Mouse (Mus musculus) liver, embryonic 11.5 days (tissue): ENCODE results near the gene Leng8. TPM values are rescaled to one million over a fixed set of nuclear protein-coding genes. Genes with fewer than 3 reads are reported as not detected.

Experiments
- ATAC-seq: fragments of 200-750 bp; cut with Nextera tagmentation; replicated peaks from 2 replicates; pipeline ENCODE4 v1.8.0; 2017; ENCODE audit warnings: moderate number of reproducible peaks, mild to moderate bottlenecking, moderate TSS enrichment, moderate library complexity; ENCODE audit not compliant: low FRiP score
- DNase-seq: peaks from one replicate; pipeline ENCODE4 v3.0.0-alpha.2; 2017; ENCODE audit warnings: low spot score
- H3K27ac ChIP-seq: fragments of 300-500 bp; sonication (generic); 2 replicates; pipeline ENCODE4 v1.5.1; 2014; ENCODE audit warnings: mild to moderate bottlenecking, low read depth, low read length, control low read depth
- H3K27me3 ChIP-seq: fragments of 300-500 bp; sonication (generic); replicated peaks from 2 replicates; pipeline ENCODE4 v1.6.1; 2014; ENCODE audit warnings: low read length, mixed read lengths; ENCODE audit not compliant: control insufficient read depth, insufficient read depth
- H3K36me3 ChIP-seq: fragments of 300-500 bp; sonication (generic); 2 replicates; pipeline ENCODE4 v1.6.1; 2014; ENCODE audit warnings: mild to moderate bottlenecking, low read length, moderate library complexity, mixed read lengths; ENCODE audit not compliant: control insufficient read depth, insufficient read depth
- H3K4me1 ChIP-seq: fragments of 300-500 bp; sonication (generic); replicated peaks from 2 replicates; pipeline ENCODE4 v1.6.1; 2014; ENCODE audit warnings: low read length, mixed read lengths; ENCODE audit not compliant: control insufficient read depth, insufficient read depth
- H3K4me2 ChIP-seq: fragments of 300-500 bp; sonication (generic); 2 replicates; pipeline ENCODE4 v1.6.1; 2014; ENCODE audit warnings: mild to moderate bottlenecking, control low read depth, moderate library complexity
- H3K4me3 ChIP-seq: fragments of 300-500 bp; sonication (generic); 2 replicates; pipeline ENCODE4 v1.5.1; 2014; ENCODE audit warnings: low read depth, low read length, control low read depth
- H3K9ac ChIP-seq: fragments of 300-500 bp; sonication (generic); 2 replicates; pipeline ENCODE4 v1.6.1; 2014; ENCODE audit warnings: low read depth, low read length, control low read depth
- H3K9me3 ChIP-seq: fragments of 300-500 bp; sonication (generic); 2 replicates; pipeline ENCODE4 v1.6.1; 2016; ENCODE audit warnings: low read length, inconsistent platforms, mixed read lengths; ENCODE audit not compliant: control insufficient read depth
- WGBS: fragments of 180-500 bp; shearing (Covaris S2); extraction: QIAGEN DNeasy Blood & Tissue Kit; methylation state at CpG from one replicate; pipeline ENCODE4 v1.1.7; 2014; 5-methylcytosine and 5-hydroxymethylcytosine counted together
- polyA plus RNA-seq: library from polyadenylated mRNA; unstranded; fragments of >200 nt; fragmentation: Nextera tagmentation; extraction: Ambion mirVana; gene quantifications from 2 replicates; pipeline ENCODE4 v1.2.1, GENCODE M21; 2014

The Leng8 gene
- polyA plus RNA-seq, 1 experiment from 2014 or later: 48.1 TPM

- Histone ChIP-seq H3K4me3 (peak overlapping the region; percentile 56), H3K27me3 (no peaks in the 10 kb centered on the region), H3K4me1 (peaks cover 15% of the 10 kb centered on the region; the same call in 1 of the 2 replicates), H3K9me3 (no peaks in the 10 kb centered on the region), H3K27ac (no peak overlapping the region), H3K4me2 (peak overlapping the region; percentile 85), H3K36me3 (no peaks in the 10 kb centered on the region), H3K9ac (peak overlapping the region; percentile 62)
- DNase-seq: peak; percentile 45
- 1% methylated on average over 11 of the region's 11 CpGs for WGBS
- peak; percentile 66 for ATAC-seq
These were observed 26.8 kb downstream of the Leng8 start for GRCm38 (mm10) chr7:4163571-4164072.

DNA sequence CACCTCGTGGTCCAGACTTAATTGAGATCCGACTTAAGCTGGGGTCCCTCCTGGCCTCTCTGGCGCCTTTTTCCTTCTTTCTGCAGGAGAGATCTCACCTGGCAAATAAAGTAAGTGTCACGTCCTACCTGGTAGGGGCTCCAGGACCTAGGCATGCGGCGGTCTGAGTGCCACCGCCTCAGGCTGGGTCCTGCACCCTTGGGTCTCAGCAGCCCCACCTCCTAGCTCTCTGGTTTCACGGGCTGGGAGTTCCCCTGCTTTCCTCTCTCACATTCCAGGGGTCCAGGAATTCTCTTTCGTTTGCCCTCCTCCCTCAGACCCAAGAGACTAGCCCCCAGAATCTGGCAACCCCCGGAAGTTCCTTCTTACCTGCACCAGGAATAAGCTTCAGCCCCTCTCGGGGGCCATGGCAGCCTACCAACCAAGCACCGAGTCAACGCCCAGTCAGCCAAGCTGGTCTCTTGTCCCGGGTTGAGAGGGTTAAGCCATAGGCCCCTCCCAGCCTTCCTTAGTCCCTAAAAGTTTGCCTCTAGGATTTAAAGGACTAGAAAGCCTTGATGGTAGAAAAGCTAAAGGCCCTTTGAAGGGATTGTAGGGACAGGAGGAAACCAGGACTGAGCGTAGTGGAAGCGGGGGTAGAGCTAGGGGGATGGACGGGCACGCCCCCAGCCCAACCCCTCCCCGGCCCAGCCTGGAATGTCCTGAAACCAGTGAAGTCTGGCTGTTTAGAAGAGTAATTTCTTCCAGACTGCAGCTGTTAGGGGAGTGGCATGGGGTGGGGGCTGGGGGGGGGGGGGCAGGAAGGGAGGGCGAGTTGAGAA is 27.5 kb downstream of the Leng8 start, which contains the start of gene Cdc42ep5:
Gene Cdc42ep5 (minus strand): TSS at position 771 of the 821 bp plus-strand sequence.
- peaks cover 15% of the 10 kb centered on the region; the same call in 1 of the 2 replicates for H3K4me1 ChIP-seq
- no peaks in the 10 kb centered on the region for H3K9me3 ChIP-seq
- H3K4me3 ChIP-seq: peak within 1 kb of the TSS; percentile 56
- peak; percentile 60 for DNase-seq
- no peaks in the 10 kb centered on the region for H3K27me3 ChIP-seq
- peak within 1 kb of the TSS; percentile 16; the same call in 1 of the 2 replicates for H3K27ac ChIP-seq
- peak within 1 kb of the TSS; percentile 85 for H3K4me2 ChIP-seq
- peak; percentile 78 for ATAC-seq
- peak within 1 kb of the TSS; percentile 62 for H3K9ac ChIP-seq
- 1% methylated on average over 19 of the region's 20 CpGs for WGBS
- H3K36me3 ChIP-seq: no peaks in the 10 kb centered on the region

DNA sequence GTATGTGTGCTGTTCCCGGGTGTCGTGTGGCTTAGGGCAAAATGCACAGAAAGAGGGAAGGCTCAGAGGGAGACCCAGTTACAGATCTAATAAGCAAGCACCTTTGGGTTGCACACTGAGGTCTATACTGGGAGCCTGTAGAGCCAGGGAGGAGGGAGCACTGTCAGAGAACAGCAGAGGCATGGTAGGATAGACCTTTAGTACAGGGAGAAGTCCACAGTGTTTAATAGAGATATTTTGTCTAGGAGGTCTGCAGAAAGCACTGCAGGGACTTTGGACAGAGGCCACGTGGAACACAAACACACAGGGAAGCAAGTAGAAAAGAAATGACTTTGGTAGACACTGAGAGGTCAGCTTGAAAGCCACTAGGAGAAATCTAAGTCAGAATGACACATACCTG is 28.4 kb downstream of the Leng8 start:
- WGBS: 22% methylated on average over 3 of the region's 3 CpGs
- H3K9me3 ChIP-seq: no peaks in the 10 kb centered on the region
- H3K4me3 ChIP-seq: no peak overlapping the region
- no peak overlapping the region for H3K9ac ChIP-seq
- peak overlapping the region; percentile 17; the same call in 1 of the 2 replicates for H3K4me2 ChIP-seq
- H3K4me1 ChIP-seq: peaks cover 15% of the 10 kb centered on the region; the same call in 1 of the 2 replicates
- H3K36me3 ChIP-seq: no peaks in the 10 kb centered on the region
- H3K27me3 ChIP-seq: no peaks in the 10 kb centered on the region
- H3K27ac ChIP-seq: no peak overlapping the region
- DNase-seq: no peak
- ATAC-seq: no peak

DNA sequence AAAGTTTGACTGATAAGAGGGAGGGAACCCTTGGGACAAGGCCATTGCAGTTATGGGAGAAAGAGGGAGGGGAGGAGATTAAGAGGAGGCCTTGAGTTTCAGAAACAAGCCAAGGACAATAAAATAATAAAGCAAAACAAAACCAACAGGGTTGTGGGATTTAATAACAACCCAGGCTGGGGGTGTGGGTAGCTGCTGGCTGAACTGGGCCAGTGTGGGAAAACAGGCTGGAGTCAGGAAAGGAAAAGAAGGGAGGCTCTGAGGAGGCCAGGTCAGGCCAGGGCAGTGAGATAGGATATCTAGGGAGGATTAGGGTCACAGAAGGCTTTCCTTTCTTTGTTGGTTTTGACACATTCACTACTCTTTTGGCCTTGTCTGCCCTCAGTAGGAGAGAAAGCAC is 30.3 kb downstream of the Leng8 start:
- H3K9me3 ChIP-seq: no peaks in the 10 kb centered on the region
- no peak overlapping the region for H3K4me3 ChIP-seq
- H3K9ac ChIP-seq: no peak overlapping the region
- H3K36me3 ChIP-seq: no peaks in the 10 kb centered on the region
- H3K4me2 ChIP-seq: no peak overlapping the region
- no peaks in the 10 kb centered on the region for H3K27me3 ChIP-seq
- peaks cover 15% of the 10 kb centered on the region; the same call in 1 of the 2 replicates for H3K4me1 ChIP-seq
- no peak for ATAC-seq
- no peak for DNase-seq
- H3K27ac ChIP-seq: no peak overlapping the region

GRCm38 (mm10) chr7:4170193-4170938 is 33.5 kb downstream of the Leng8 start:
- peaks cover 2% of the 10 kb centered on the region; the same call in 1 of the 2 replicates for H3K4me1 ChIP-seq
- no peaks in the 10 kb centered on the region for H3K9me3 ChIP-seq
- no peak overlapping the region for H3K4me3 ChIP-seq
- H3K36me3 ChIP-seq: no peaks in the 10 kb centered on the region
- no peak overlapping the region for H3K9ac ChIP-seq
- no peaks in the 10 kb centered on the region for H3K27me3 ChIP-seq
- DNase-seq: no peak
- WGBS: 77% methylated on average over 6 of the region's 6 CpGs
- H3K27ac ChIP-seq: no peak overlapping the region
- H3K4me2 ChIP-seq: no peak overlapping the region
- no peak for ATAC-seq

GRCm38 (mm10) chr7:4178438-4178837 is 41.6 kb downstream of the Leng8 start:
- no peak for ATAC-seq

More at GRCm38 (mm10) chr7:4178438-4178837, 41.6 kb downstream of the Leng8 start:
- H3K27ac ChIP-seq: no peak overlapping the region
- no peaks in the 10 kb centered on the region for H3K27me3 ChIP-seq
- H3K4me3 ChIP-seq: no peak overlapping the region
- WGBS: 38% methylated on average over 3 of the region's 3 CpGs
- H3K4me1 ChIP-seq: no peaks in the 10 kb centered on the region
- no peaks in the 10 kb centered on the region for H3K9me3 ChIP-seq
- DNase-seq: peak; percentile 38
- H3K9ac ChIP-seq: no peak overlapping the region
- no peaks in the 10 kb centered on the region for H3K36me3 ChIP-seq
- no peak overlapping the region for H3K4me2 ChIP-seq

Other genes starting within 250 kb of the Leng8 start
- 0.18 and 0.21 TPM in 2 replicates for gene Gm14548, start 238.9 kb upstream of the Leng8 start, polyA plus RNA-seq
- gene Lilra6, start 221.5 kb upstream of the Leng8 start, polyA plus RNA-seq: 0.13 and 0.23 TPM in 2 replicates
- 1.2 and 1.7 TPM in 2 replicates for gene Lair1, start 73.8 kb upstream of the Leng8 start, polyA plus RNA-seq
- gene Ttyh1, start 17.6 kb upstream of the Leng8 start, polyA plus RNA-seq: 0.58 and 0.85 TPM in 2 replicates
- gene Leng9, start 13.3 kb downstream of the Leng8 start, polyA plus RNA-seq: 1.8 TPM in 2 replicates
- 20.0 and 22.8 TPM in 2 replicates for gene Cdc42ep5, start 27.8 kb downstream of the Leng8 start, polyA plus RNA-seq
- 0.12 TPM in 1 of 2 replicates, not detected in the other for gene Lilra5, start 100.7 kb downstream of the Leng8 start, polyA plus RNA-seq
- not detected in 2 replicates for gene Ncr1, start 200.7 kb downstream of the Leng8 start, polyA plus RNA-seq